Mouse (Mus musculus) neural tube, embryonic 14.5 days (tissue): ENCODE results near the gene Hdac7. TPM values are rescaled to one million over a fixed set of nuclear protein-coding genes. Genes with fewer than 3 reads are reported as not detected.
"Not testable (repeated sequence)": the region's sequence is repeated elsewhere in the genome, so short reads cannot be mapped to it uniquely, and the experiment has no call there.

Source experiments
- ATAC-seq: fragments of 200-750 bp; cut with Nextera tagmentation; 2 replicates; pipeline ENCODE4 v1.8.0; 2017; ENCODE audit warnings: low read depth, mild to moderate bottlenecking, moderate TSS enrichment, moderate library complexity
- H3K27ac ChIP-seq: fragments of 300-500 bp; sonication (generic); 2 replicates; pipeline ENCODE4 v1.5.1; 2014; ENCODE audit warnings: low read depth, mild to moderate bottlenecking, control low read depth, low read length, moderate library complexity, mixed read lengths
- H3K27me3 ChIP-seq: fragments of 300-500 bp; sonication (generic); 2 replicates; pipeline ENCODE4 v1.6.1; 2014; ENCODE audit warnings: low read length; ENCODE audit not compliant: control insufficient read depth, insufficient read depth
- H3K36me3 ChIP-seq: fragments of 300-500 bp; sonication (generic); 2 replicates; pipeline ENCODE4 v1.6.1; 2014; ENCODE audit warnings: low read length, mixed read lengths; ENCODE audit not compliant: control insufficient read depth, insufficient read depth
- H3K4me1 ChIP-seq: fragments of 300-500 bp; sonication (generic); 2 replicates; pipeline ENCODE4 v1.6.1; 2014; ENCODE audit warnings: low read length; ENCODE audit not compliant: control insufficient read depth, insufficient read depth
- H3K4me2 ChIP-seq: fragments of 300-500 bp; sonication (generic); 2 replicates; pipeline ENCODE4 v1.6.1; 2014; ENCODE audit warnings: mild to moderate bottlenecking, low read depth, low read length, control low read depth
- H3K4me3 ChIP-seq: fragments of 300-500 bp; sonication (generic); 2 replicates; pipeline ENCODE4 v1.5.1; 2014; ENCODE audit warnings: low read depth, low read length, control low read depth, mixed read lengths
- H3K9ac ChIP-seq: fragments of 300-500 bp; sonication (generic); replicated peaks from 2 replicates; pipeline ENCODE4 v1.6.1; 2014; ENCODE audit warnings: low read depth, mild to moderate bottlenecking, control low read depth, low read length, mixed read lengths
- H3K9me3 ChIP-seq: fragments of 300-500 bp; sonication (generic); 2 replicates; pipeline ENCODE4 v1.6.1; 2016; ENCODE audit warnings: low read length; ENCODE audit not compliant: control insufficient read depth
- WGBS: fragments of 180-500 bp; shearing (Covaris S2); extraction: QIAGEN DNeasy Blood & Tissue Kit; methylation state at CpG from one replicate; pipeline ENCODE4 v1.1.7; 2014; 5-methylcytosine and 5-hydroxymethylcytosine counted together
- polyA plus RNA-seq: library from polyadenylated mRNA; unstranded; fragments of >200 nt; fragmentation: Nextera tagmentation; extraction: Ambion mirVana; gene quantifications from 2 replicates; pipeline ENCODE4 v1.2.1, GENCODE M21; 2014

Gene Hdac7
- polyA plus RNA-seq, 1 experiment from 2014 or later, result 28.7 TPM

DNA sequence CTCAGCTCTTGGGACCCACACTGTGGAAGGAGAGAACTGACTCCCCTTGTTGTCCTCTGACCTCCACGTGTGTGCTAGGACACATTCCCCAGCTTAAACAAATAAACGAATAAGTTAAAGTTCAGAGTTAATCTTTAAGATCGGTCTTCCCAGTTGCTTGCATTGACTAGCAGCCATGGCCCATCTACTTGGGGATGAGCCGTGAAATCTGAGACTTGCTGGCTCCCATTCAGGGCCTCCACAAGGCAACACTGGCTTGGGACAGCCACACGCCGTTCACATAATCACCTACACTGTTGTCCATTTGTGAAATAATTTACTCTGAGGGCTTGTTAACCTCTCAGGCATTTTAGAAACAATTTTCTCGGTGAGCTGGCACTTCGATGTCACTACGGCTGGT, 29.4 kb upstream of the Hdac7 start:
- no peak for ATAC-seq
- H3K9ac ChIP-seq, result no peak overlapping the region
- H3K9me3 ChIP-seq, result no peaks in the 10 kb centered on the region
- H3K4me2 ChIP-seq, result no peak overlapping the region
- H3K27ac ChIP-seq, result no peak overlapping the region
- no peaks in the 10 kb centered on the region for H3K4me1 ChIP-seq
- H3K27me3 ChIP-seq, result no peaks in the 10 kb centered on the region
- H3K4me3 ChIP-seq, result no peak overlapping the region
- H3K36me3 ChIP-seq, result no peaks in the 10 kb centered on the region
- 80% methylated on average over 9 of the region's 9 CpGs for WGBS

DNA sequence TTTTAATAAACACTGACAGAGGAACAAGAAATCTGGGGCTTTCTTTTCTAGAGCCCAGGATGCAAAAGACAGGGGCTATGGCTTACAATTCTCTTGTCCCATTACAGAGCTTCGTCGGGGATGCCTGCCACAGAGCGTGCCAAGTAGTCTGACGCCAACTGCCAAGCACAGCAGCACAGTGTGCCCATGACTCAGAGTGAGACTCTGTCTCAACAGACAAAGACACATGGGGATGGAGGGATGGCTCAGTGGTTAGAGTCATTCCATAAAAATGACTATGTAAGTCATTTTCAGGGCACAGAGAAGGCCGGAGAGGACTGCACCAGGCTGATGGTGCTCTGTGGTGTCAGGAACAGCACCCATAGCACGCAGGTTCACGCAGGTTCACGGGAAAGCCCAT, 27.9 kb upstream of the Hdac7 start:
- H3K27ac ChIP-seq, result no peak overlapping the region
- no peaks in the 10 kb centered on the region for H3K27me3 ChIP-seq
- 94% methylated on average over 8 of the region's 8 CpGs for WGBS
- H3K9ac ChIP-seq, result no peak overlapping the region
- no peaks in the 10 kb centered on the region; the same call in 1 of the 2 replicates for H3K9me3 ChIP-seq
- ATAC-seq, result no peak
- H3K4me1 ChIP-seq, result no peaks in the 10 kb centered on the region
- H3K4me3 ChIP-seq, result no peak overlapping the region
- H3K36me3 ChIP-seq, result no peaks in the 10 kb centered on the region
- H3K4me2 ChIP-seq, result no peak overlapping the region

DNA sequence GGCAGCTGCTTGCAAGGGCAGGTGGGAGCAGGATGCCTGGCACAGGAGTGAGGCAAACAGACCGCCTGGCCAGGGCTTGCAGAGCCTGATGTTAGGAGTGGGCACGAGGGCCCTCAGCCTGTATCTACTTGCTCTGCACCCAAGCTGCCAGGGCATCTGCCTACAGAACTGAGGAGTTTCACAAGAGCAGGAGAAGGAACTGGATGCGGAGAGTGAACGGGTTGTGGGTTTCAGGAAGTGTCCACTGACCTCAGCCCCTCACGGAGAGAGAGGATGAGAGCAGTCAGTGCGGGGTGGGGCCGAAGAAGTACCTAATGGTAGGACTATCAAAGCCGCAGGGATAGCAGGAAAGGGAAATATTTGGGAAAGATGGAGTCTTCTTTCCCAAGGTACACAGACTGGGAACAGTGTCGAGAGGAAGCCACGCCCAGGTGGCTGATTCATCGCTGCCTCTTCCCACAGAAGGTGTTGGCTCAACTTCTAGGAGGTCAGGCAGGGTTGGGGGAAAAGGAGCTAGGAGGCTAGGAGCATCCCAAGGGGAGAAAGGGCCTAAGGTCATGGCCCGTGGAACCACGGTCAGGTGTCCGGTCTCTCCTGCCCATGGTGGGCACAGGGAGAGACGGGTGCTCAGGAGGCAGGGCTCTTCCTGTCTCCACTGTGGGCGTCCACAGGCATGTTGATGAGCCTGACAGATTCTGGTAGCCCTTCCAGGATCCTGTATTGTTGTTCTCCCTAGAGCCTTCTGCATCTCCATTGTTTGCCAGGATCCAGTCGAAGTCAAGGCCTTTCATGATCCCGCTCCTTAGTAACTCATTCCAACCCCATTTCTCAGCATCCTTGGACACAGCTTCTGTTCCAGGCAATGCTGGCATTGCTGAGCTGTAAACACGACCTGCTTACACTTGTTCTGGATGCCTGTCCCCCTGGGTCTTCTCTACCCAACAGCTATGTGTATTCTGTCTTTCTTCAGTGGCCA, 27.0 kb upstream of the Hdac7 start:
- Histone ChIP-seq H3K4me3 (no peak overlapping the region), H3K9ac (no peak overlapping the region), H3K36me3 (no peaks in the 10 kb centered on the region), H3K4me2 (no peak overlapping the region), H3K4me1 (no peaks in the 10 kb centered on the region), H3K27ac (no peak overlapping the region), H3K27me3 (no peaks in the 10 kb centered on the region), H3K9me3 (no peaks in the 10 kb centered on the region; the same call in 1 of the 2 replicates)
- ATAC-seq, result no peak
- WGBS, result 86% methylated on average over 19 of the region's 19 CpGs

DNA sequence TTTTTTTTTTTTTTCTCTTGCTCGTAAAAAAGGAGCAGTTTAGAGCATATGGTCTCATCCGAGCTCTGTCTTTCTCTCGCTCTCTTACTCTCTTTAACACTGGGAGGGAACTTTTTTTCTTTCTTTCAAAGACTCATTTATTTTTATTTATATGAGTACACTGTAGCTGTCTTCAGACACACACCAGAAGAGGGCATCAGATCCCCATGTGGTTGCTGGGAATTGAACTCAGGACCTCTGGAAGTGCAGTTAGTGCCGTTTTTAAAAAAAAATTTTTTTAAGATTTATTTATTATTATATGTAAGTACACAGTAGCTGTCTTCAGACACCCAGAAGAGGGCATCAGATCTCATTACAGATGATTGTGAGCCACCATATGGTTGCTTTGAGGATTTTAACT, 25.8 kb upstream of the Hdac7 start:
- H3K9me3 ChIP-seq, H3K4me1 ChIP-seq, ATAC-seq, H3K27ac ChIP-seq, H3K27me3 ChIP-seq, H3K9ac ChIP-seq, H3K4me3 ChIP-seq, H3K36me3 ChIP-seq, H3K4me2 ChIP-seq: not testable (repeated sequence)
- 81% methylated on average over 4 of the region's 4 CpGs for WGBS

DNA sequence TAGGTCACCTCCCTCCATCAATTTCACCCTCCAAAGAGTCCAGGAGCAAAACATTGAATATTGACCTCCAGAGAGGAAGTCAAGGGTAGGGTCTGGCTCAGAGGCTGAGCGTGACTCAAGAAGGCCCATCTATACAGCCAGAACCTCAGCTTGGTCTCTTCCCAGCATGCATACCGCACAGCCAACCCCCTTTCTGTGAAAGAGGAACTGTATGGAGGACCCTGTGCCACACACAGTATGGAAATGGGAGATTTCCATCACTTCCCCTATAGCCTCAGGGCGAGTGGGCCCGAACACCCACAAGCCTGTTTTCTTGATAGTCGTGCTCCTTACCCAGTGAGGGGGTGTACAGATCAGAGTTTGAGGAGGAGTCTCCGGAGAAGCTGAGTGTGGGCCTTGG, 24.7 kb upstream of the Hdac7 start:
- Histone ChIP-seq H3K4me2 (no peak overlapping the region), H3K27ac (no peak overlapping the region), H3K9ac (no peak overlapping the region), H3K36me3 (no peaks in the 10 kb centered on the region), H3K9me3 (no peaks in the 10 kb centered on the region; the same call in 1 of the 2 replicates), H3K27me3 (no peaks in the 10 kb centered on the region), H3K4me3 (no peak overlapping the region), H3K4me1 (no peaks in the 10 kb centered on the region)
- 88% methylated on average over 6 of the region's 6 CpGs for WGBS
- no peak for ATAC-seq

DNA sequence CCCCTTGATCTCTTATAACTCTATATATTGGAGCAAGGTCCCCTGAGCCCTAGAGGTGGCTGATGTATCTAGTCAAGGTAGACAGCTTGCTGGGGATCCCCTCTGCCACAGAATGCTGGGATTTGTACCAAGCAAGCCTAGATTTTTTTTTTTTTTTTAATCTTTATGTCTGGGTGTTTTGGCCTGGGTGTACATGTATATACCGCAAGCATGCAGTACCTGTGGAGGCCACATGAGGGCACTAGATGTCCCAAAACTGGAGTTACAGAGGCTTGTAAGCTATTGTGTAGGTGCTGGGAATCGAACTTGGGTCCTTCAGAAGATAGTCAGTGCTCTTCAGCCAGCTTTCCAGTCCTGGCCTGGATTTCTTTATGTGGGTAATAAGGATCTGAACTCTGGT, 21.7 kb upstream of the Hdac7 start:
- no peaks in the 10 kb centered on the region; the same call in 1 of the 2 replicates for H3K9me3 ChIP-seq
- H3K27ac ChIP-seq, result no peak overlapping the region
- ATAC-seq, result no peak
- H3K4me3 ChIP-seq, result no peak overlapping the region
- no peak overlapping the region for H3K9ac ChIP-seq
- H3K36me3 ChIP-seq, result no peaks in the 10 kb centered on the region
- no peaks in the 10 kb centered on the region for H3K4me1 ChIP-seq
- 90% methylated on average over 2 of the region's 2 CpGs for WGBS
- H3K4me2 ChIP-seq, result no peak overlapping the region
- no peaks in the 10 kb centered on the region for H3K27me3 ChIP-seq

DNA sequence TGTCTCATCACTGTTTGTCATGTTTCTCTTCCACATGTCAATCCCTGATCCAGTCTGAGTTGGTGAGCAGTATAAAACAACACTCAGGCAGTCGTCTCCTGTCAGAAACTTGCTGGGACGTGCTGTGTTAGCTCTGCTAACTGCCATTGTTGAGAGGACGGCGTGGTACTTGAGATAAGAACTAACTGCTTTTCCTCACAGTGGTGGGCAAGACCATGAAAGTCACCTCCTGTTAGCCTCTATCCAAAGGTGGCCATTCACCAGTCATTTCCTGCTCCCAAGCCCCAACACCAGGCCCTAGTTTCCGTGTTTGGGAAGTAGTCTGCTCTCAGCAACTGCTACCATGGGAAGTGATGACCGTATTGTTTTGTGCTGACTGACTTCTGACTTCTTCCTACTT, 20.9 kb upstream of the Hdac7 start:
- no peak overlapping the region for H3K4me3 ChIP-seq
- no peaks in the 10 kb centered on the region for H3K4me1 ChIP-seq
- H3K27ac ChIP-seq, result no peak overlapping the region
- no peak overlapping the region for H3K9ac ChIP-seq
- no peaks in the 10 kb centered on the region for H3K27me3 ChIP-seq
- H3K4me2 ChIP-seq, result no peak overlapping the region
- no peak for ATAC-seq
- no peaks in the 10 kb centered on the region for H3K36me3 ChIP-seq
- 74% methylated on average over 6 of the region's 6 CpGs for WGBS
- H3K9me3 ChIP-seq, result no peaks in the 10 kb centered on the region; the same call in 1 of the 2 replicates

DNA sequence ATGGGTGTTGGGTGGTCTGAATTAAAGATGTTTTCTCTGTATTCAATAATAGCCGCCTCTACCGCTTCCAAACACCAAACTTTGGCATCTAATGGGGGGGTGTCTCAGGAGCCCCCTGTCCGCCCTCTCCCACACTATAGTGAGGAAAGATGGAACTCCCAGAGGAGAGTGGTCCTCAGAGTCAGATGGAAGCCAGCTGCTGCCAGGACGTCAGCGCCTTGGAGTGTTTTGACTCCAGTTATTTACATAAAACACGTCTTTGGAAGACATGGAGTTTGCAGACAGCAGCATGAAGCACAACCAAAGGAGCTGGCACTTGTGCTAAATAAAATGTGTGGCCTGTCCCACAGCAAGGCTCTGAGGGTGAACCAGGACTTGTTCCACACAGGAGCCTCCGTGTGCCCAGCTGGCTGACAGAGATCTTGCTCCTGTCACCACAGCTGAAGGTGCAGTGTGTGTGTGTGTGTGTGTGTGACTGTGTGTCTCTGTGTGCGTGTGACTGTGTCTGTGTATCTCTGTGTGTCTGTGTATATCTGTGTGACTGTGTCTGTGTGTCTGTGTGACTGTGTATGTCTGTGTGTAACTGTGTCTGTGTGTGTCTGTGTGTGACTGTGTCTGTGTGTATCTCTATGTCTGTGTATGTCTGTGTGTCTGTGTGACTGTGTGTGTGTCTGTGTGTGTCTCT, 20.2 kb upstream of the Hdac7 start:
- no peak for ATAC-seq
- Histone ChIP-seq H3K27me3 (no peaks in the 10 kb centered on the region), H3K27ac (no peak overlapping the region), H3K36me3 (no peaks in the 10 kb centered on the region), H3K9me3 (no peaks in the 10 kb centered on the region; the same call in 1 of the 2 replicates), H3K4me1 (no peaks in the 10 kb centered on the region), H3K4me3 (no peak overlapping the region), H3K9ac (no peak overlapping the region), H3K4me2 (no peak overlapping the region)
- 79% methylated on average over 8 of the region's 8 CpGs for WGBS

DNA sequence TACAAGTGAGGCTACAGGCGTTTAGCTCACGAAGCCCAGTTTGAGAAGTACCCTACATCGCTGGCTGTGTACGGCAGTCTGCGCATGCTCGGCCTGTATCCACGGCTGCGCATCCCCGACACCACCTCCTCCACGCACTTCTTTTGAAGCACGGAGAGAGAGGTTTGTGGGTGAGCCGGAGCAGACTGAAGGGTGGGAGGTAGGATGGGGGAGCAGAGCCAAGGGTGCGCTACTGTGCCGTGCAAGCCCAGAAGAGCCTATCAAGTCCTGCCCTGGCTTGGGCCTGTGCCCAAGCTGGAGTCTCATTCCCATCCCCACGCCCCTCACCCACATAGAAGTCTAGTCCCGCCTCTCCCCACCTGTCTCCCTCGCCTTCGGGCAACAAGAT, 19.2 kb upstream of the Hdac7 start:
- Histone ChIP-seq H3K9ac (no peak overlapping the region), H3K27me3 (no peaks in the 10 kb centered on the region), H3K9me3 (no peaks in the 10 kb centered on the region; the same call in 1 of the 2 replicates), H3K4me3 (no peak overlapping the region), H3K4me2 (no peak overlapping the region), H3K36me3 (no peaks in the 10 kb centered on the region), H3K27ac (no peak overlapping the region), H3K4me1 (no peaks in the 10 kb centered on the region)
- WGBS, result 88% methylated on average over 18 of the region's 18 CpGs
- no peak for ATAC-seq
